Mouse (Mus musculus): ENCODE data around the gene Plppr4. TPM values are rescaled to one million over a fixed set of nuclear protein-coding genes. Genes with fewer than 3 reads are reported as not detected.

The Plppr4 gene
- under 1 TPM; 0.16 to 0.27 TPM for total RNA-seq (2021)
- long read RNA-seq, experiment 1: 0 reads
- long read RNA-seq, experiment 2: 0 reads

GRCm38 (mm10) chr3:117360528-117360927, at the start of gene Plppr4:
Gene Plppr4 (minus strand): TSS chr3:117360876.
- no peak for DNase-seq
- intact Hi-C loops (cut with DNase I; ENCODE audit: low total_unique reads): no loop called here

- intact Hi-C loops (cut with DNase I; ENCODE audit: low total_unique reads): no loop called here
- DNase-seq: no peak
These were observed 45.1 kb upstream of the Plppr4 start for GRCm38 (mm10) chr3:117405821-117406220.

GRCm38 (mm10) chr3:117403740-117404139, 43.1 kb upstream of the Plppr4 start:
- no peak for DNase-seq
- intact Hi-C loops (cut with DNase I; ENCODE audit: low total_unique reads): no loop called here

GRCm38 (mm10) chr3:117366041-117366440, 5.4 kb upstream of the Plppr4 start:
- intact Hi-C loops (cut with DNase I; ENCODE audit: low total_unique reads): no loop called here
- DNase-seq: no peak

- peak; percentile 4 for DNase-seq
These were observed 772 bp downstream of the Plppr4 start for GRCm38 (mm10) chr3:117359686-117360521.

GRCm38 (mm10) chr3:117358981-117359628, 1.6 kb downstream of the Plppr4 start:
- no peak for DNase-seq
- intact Hi-C loops (cut with DNase I; ENCODE audit: low total_unique reads): no loop called here

More at GRCm38 (mm10) chr3:117359686-117360521, 772 bp downstream of the Plppr4 start:
- intact Hi-C loops (cut with DNase I; ENCODE audit: low total_unique reads): no loop called here

- DNase-seq: no peak
- intact Hi-C loops (cut with DNase I; ENCODE audit: low total_unique reads): no loop called here
These were observed 3.3 kb downstream of the Plppr4 start for GRCm38 (mm10) chr3:117357367-117357766.

GRCm38 (mm10) chr3:117353940-117354339, 6.7 kb downstream of the Plppr4 start:
- no peak for DNase-seq
- intact Hi-C loops (cut with DNase I; ENCODE audit: low total_unique reads): no loop called here

GRCm38 (mm10) chr3:117346351-117346750, 14.3 kb downstream of the Plppr4 start:
- DNase-seq: no peak

GRCm38 (mm10) chr3:117331502-117331901, 29.2 kb downstream of the Plppr4 start:
- intact Hi-C loops (cut with DNase I; ENCODE audit: low total_unique reads): no loop called here
- no peak for DNase-seq

More at GRCm38 (mm10) chr3:117346351-117346750, 14.3 kb downstream of the Plppr4 start:
- intact Hi-C loops (cut with DNase I; ENCODE audit: low total_unique reads): no loop called here

- no peak for DNase-seq
These were observed 31.2 kb downstream of the Plppr4 start for GRCm38 (mm10) chr3:117329485-117329884.

GRCm38 (mm10) chr3:117326551-117326950, 34.1 kb downstream of the Plppr4 start:
- DNase-seq: no peak
- intact Hi-C loops (cut with DNase I; ENCODE audit: low total_unique reads): no loop called here

More at GRCm38 (mm10) chr3:117329485-117329884, 31.2 kb downstream of the Plppr4 start:
- intact Hi-C loops (cut with DNase I; ENCODE audit: low total_unique reads): no loop called here

GRCm38 (mm10) chr3:117319671-117320070, 41.0 kb downstream of the Plppr4 start:
- intact Hi-C loops (cut with DNase I; ENCODE audit: low total_unique reads): no loop called here
- DNase-seq: no peak

- intact Hi-C loops (cut with DNase I; ENCODE audit: low total_unique reads): no loop called here
- no peak for DNase-seq
These were observed 47.3 kb downstream of the Plppr4 start for GRCm38 (mm10) chr3:117313339-117313738.

- intact Hi-C loops (cut with DNase I; ENCODE audit: low total_unique reads): no loop called here
- no peak for DNase-seq
These were observed 48.6 kb downstream of the Plppr4 start for GRCm38 (mm10) chr3:117312097-117312496.

- intact Hi-C loops (cut with DNase I; ENCODE audit: low total_unique reads): no loop called here
- DNase-seq: no peak
These were observed 49.8 kb downstream of the Plppr4 start for GRCm38 (mm10) chr3:117310801-117311368.

- intact Hi-C loops (cut with DNase I; ENCODE audit: low total_unique reads): no loop called here
- DNase-seq: no peak
These were observed 51.1 kb downstream of the Plppr4 start for GRCm38 (mm10) chr3:117309580-117309910.

- DNase-seq: no peak
- intact Hi-C loops (cut with DNase I; ENCODE audit: low total_unique reads): no loop called here
These were observed 51.6 kb downstream of the Plppr4 start for GRCm38 (mm10) chr3:117308895-117309579.

GRCm38 (mm10) chr3:117307555-117307954, 53.1 kb downstream of the Plppr4 start:
- DNase-seq: no peak
- intact Hi-C loops (cut with DNase I; ENCODE audit: low total_unique reads): no loop called here

GRCm38 (mm10) chr3:117304037-117304436, 56.6 kb downstream of the Plppr4 start:
- intact Hi-C loops (cut with DNase I; ENCODE audit: low total_unique reads): no loop called here
- no peak for DNase-seq
